Mouse (Mus musculus) neutrophil, adult 5-6 weeks (primary cell): ENCODE results near the gene Gpr146. TPM values are rescaled to one million over a fixed set of nuclear protein-coding genes. Genes with fewer than 3 reads are reported as not detected.

Experiments
- ATAC-seq: fragments of 151-379, 151-347 bp; 2 replicates; pipeline ENCODE4 v1.8.0; 2017; ENCODE audit warnings: mild to moderate bottlenecking, moderate TSS enrichment; ENCODE audit not compliant: insufficient number of reproducible peaks, poor library complexity, low FRiP score, severe bottlenecking; ENCODE audit errors: extremely low read depth
- total RNA-seq: library from RNA; stranded (forward); fragments of 200-1000 nt; gene quantifications from 2 replicates; pipeline ENCODE4 v1.2.3, GENCODE M21; 2017

Gpr146 gene
- total RNA-seq, 1 experiment from 2014 or later, result 45.5 TPM

- ATAC-seq, result no peak
Measured at GRCm38 (mm10) chr5:139415001-139415400, 37.5 kb downstream of the Gpr146 start.

- ATAC-seq, result no peak
Measured at GRCm38 (mm10) chr5:139416942-139417341, 39.4 kb downstream of the Gpr146 start.

GRCm38 (mm10) chr5:139417480-139417879 is 40.0 kb downstream of the Gpr146 start:
- ATAC-seq, result no peak

- no peak for ATAC-seq
Measured at GRCm38 (mm10) chr5:139418110-139418509, 40.6 kb downstream of the Gpr146 start.

GRCm38 (mm10) chr5:139418633-139419032 is 41.1 kb downstream of the Gpr146 start:
- no peak for ATAC-seq

GRCm38 (mm10) chr5:139423026-139423865 is 45.7 kb downstream of the Gpr146 start, which contains the start of gene Gper1:
TSS of gene Gper1 (plus strand) at chr5:139423151.
- ATAC-seq, result no peak

GRCm38 (mm10) chr5:139425198-139425597 is 47.7 kb downstream of the Gpr146 start:
- ATAC-seq, result no peak

GRCm38 (mm10) chr5:139427001-139427400 is 49.5 kb downstream of the Gpr146 start:
- no peak for ATAC-seq

GRCm38 (mm10) chr5:139427989-139428388 is 50.5 kb downstream of the Gpr146 start:
- ATAC-seq, result no peak

GRCm38 (mm10) chr5:139429818-139430341 is 52.4 kb downstream of the Gpr146 start:
- no peak for ATAC-seq

GRCm38 (mm10) chr5:139432333-139432732 is 54.8 kb downstream of the Gpr146 start:
- ATAC-seq, result no peak

GRCm38 (mm10) chr5:139432747-139433508 is 55.4 kb downstream of the Gpr146 start:
- no peak for ATAC-seq

GRCm38 (mm10) chr5:139433842-139434568 is 56.5 kb downstream of the Gpr146 start:
- ATAC-seq, result no peak

GRCm38 (mm10) chr5:139434940-139435339 is 57.4 kb downstream of the Gpr146 start:
- ATAC-seq, result no peak

GRCm38 (mm10) chr5:139437769-139438168 is 60.3 kb downstream of the Gpr146 start:
- no peak for ATAC-seq

GRCm38 (mm10) chr5:139438440-139438839 is 60.9 kb downstream of the Gpr146 start:
- no peak for ATAC-seq

- no peak for ATAC-seq
Measured at GRCm38 (mm10) chr5:139440451-139440850, 63.0 kb downstream of the Gpr146 start.

GRCm38 (mm10) chr5:139440926-139441725 is 63.6 kb downstream of the Gpr146 start:
- no peak for ATAC-seq

GRCm38 (mm10) chr5:139441726-139442018 is 64.2 kb downstream of the Gpr146 start:
- no peak for ATAC-seq
